25 mouse cellular contexts compared by ENCODE assay signal in the genomic region with DNA sequence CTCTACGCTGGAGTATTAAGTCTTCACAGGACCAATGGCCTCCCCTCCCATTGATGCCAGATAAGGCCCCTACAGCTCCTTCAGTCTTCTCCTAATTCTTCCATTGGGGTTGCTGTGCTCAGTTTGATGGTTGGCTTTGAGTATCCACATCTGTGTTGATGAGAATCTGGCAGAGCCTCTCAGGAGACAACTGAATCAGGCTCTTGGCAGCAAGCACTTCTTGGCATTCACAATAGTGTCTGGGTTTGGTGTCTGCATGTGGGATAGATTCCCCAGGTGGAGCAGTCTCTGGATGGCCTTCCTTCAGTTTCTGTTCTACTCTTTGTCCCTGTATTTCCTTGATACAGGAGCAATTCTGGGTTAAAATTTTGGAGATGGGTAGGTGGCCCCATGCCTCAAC.
"Had no signal": no experiment of that assay in that cellular context is flagged by ENCODE, and none has a peak within 500 bp of the region (broad histone marks: within the 10 kb centered on the region; RNA-seq: fewer than 3 reads in every experiment).

No protein-coding gene starts in this region.

- H3K4me3 ChIP-seq: layer of hippocampus, adult 2 months; limb, embryonic 10.5 days; limb, embryonic 13.5 days; liver, embryonic 12.5 days; liver, embryonic 15.5 days; lung, embryonic 15.5 days; megakaryocyte, embryonic 14.5 days; midbrain, embryonic 10.5 days; midbrain, embryonic 13.5 days; myocyte; neural tube, embryonic 13.5 days; stomach, embryonic 15.5 days had no signal

- H3K9me3 ChIP-seq: limb, embryonic 10.5 days; limb, embryonic 13.5 days; liver, embryonic 12.5 days; liver, embryonic 15.5 days; lung, embryonic 15.5 days; megakaryocyte, embryonic 14.5 days; midbrain, embryonic 10.5 days; midbrain, embryonic 13.5 days; neural tube, embryonic 13.5 days; stomach, embryonic 15.5 days had no signal

- H3K4me1 ChIP-seq: limb, embryonic 10.5 days; limb, embryonic 13.5 days; liver, embryonic 12.5 days; liver, embryonic 15.5 days; lung, embryonic 15.5 days; megakaryocyte, embryonic 14.5 days; midbrain, embryonic 10.5 days; midbrain, embryonic 13.5 days; neural tube, embryonic 13.5 days; stomach, embryonic 15.5 days had no signal

- DNase-seq: kidney, adult 18-20 months; kidney, postnatal 25 days; liver; lung, adult 18-20 months; lung, postnatal 10 days; lung, postnatal 36 days; spleen, adult 18-20 months; thymus, adult 2 months; thymus, postnatal 14 days; thymus, postnatal 4 days had no signal

- ATAC-seq: intestine, embryonic 16.5 days; liver, embryonic 12.5 days; midbrain, embryonic 13.5 days; midbrain, embryonic 16.5 days had no signal

- H3K9ac ChIP-seq: limb, embryonic 13.5 days; liver, embryonic 12.5 days; liver, embryonic 15.5 days; lung, embryonic 15.5 days; midbrain, embryonic 13.5 days; neural tube, embryonic 13.5 days; stomach, embryonic 15.5 days had no signal

- H3K27ac ChIP-seq: kidney, postnatal 0 days; layer of hippocampus, adult 2 months; limb, embryonic 10.5 days; limb, embryonic 13.5 days; liver, embryonic 12.5 days; liver, embryonic 15.5 days; lung, embryonic 15.5 days; midbrain, embryonic 10.5 days; midbrain, embryonic 13.5 days; neural tube, embryonic 13.5 days; stomach, embryonic 15.5 days had no signal

- H3K36me3 ChIP-seq: limb, embryonic 10.5 days; limb, embryonic 13.5 days; liver, embryonic 12.5 days; liver, embryonic 15.5 days; lung, embryonic 15.5 days; midbrain, embryonic 10.5 days; midbrain, embryonic 13.5 days; neural tube, embryonic 13.5 days; stomach, embryonic 15.5 days had no signal

- H3K4me2 ChIP-seq: limb, embryonic 13.5 days; liver, embryonic 12.5 days; liver, embryonic 15.5 days; lung, embryonic 15.5 days; midbrain, embryonic 13.5 days; neural tube, embryonic 13.5 days; stomach, embryonic 15.5 days had no signal

- H3K27me3 ChIP-seq: limb, embryonic 13.5 days; liver, embryonic 12.5 days; liver, embryonic 15.5 days; lung, embryonic 15.5 days; megakaryocyte, embryonic 14.5 days; midbrain, embryonic 13.5 days; neural tube, embryonic 13.5 days; stomach, embryonic 15.5 days had no signal
